Mouse (Mus musculus): ENCODE measurements around the gene Sfxn5. TPM values are rescaled to one million over a fixed set of nuclear protein-coding genes. Genes with fewer than 3 reads are reported as not detected.

Gene Sfxn5
- total RNA-seq, 2 experiments from 2014 or later = 0.92 to 0.93 TPM

DNA sequence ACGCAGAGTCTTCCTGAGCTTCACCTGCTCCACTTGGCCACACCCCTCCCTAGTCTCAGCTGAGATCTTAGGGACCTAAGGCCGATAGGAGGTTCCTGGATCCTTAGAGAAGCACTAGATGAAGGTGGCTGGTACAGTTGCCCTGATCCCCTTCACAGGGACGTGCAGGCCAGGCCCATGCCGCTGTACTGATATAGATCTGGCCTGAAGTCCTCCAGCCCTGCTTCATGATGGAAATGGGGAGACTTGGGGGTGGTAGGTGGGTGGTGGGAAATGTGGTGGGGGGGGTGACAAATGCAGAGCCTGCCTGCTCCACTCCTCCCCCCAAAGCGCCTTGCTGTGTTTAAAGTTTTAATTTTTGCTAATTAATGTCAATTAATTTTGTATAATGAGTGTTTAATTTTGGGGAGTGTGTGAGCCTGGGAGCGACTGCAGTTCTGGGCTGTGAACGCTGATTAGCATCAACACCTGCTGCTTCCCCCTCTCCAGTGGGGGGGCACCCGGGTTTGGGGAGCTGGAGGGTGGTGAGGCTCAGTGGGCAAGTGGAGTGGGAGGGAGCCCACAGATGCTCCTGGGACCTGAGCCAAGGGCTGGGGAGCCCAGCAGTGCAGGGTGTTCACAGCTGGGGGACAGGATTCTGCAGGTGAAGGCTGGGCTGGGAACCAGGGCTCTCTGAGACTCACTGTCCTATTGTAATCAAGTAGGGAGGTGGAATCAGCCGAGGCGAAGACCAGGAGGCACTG is 95.5 kb downstream of the Sfxn5 start:
- no peak for ATAC-seq (replicated peaks; ENCODE audit: poor library complexity, severe bottlenecking)

DNA sequence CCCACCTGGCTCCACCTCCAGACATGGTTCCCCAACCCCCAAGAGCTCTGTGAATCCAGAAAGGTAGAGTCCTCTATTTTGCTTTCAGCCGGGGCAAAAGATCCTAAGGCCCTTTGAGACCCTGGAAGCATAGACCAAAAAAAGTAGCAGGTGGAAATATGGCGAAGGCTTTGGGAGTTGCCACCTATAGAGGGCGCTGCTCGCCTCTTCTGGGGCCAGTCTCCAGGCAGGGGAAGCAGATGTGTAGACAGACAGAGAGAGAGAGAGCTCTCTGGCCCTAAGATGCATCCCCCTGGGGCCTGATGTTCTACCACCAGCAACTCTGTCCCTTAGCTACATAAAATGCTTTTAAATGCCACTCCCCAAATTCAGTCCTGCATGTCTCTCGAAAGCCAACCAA is 96.2 kb downstream of the Sfxn5 start:
- ATAC-seq (replicated peaks; ENCODE audit: poor library complexity, severe bottlenecking) = no peak

DNA sequence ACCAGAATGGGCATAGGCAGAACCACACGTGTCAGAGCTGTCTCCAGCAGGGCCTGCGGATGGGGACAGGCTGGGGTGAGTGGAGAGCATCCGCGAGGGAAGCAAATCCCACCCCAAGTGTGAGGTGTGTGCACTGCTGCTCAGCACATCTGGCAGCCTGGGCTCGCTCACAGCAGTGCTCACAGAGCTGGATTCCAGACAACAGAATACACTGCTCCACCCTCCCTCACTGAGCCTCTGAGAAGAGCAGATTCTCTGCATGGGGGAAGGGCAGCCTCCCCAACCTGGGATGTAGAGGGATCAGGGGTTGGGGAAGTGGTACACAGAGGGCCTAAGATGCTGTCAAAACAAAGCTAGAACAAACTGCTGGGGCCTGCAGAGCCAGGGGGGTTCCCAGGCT is 98.4 kb downstream of the Sfxn5 start:
- no peak for ATAC-seq (replicated peaks; ENCODE audit: poor library complexity, severe bottlenecking)

DNA sequence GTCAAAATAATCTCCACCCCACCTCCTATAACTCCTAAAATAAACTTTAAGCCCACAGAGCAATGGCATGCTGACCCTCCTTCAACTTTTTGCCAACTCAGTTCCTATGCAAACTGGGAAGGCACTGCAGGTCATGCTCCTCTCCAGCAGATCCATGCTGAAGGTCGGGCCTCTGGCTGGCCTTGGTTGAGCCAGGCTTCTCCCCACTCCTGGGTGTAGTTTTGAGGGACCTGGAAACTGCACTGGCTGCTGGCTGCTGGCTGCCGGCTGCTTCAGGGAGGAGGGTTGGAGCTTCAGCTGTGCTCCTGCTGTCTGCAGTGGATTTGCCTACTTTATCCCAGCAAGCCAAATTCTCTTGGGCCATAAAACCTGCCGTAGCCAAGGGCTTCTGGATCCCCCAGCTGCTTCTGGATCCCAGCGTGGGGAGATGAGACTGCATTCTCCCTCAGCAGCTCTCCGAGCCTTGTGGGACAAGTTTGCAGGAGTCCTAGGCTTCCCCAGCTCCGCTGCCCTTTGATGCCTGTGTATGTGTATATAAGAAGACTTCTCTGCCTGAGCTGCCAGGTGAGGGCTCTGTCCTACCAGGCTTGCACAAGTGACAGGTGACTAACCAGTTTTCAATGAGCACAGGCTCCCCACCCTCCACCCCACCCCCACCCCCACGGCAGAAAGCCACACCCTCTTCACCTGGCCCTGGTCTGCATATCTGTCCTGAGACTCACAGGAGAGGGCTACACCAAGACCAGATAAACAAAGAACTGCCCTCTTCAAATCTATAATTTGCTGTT is 100.2 kb downstream of the Sfxn5 start:
- ATAC-seq (replicated peaks; ENCODE audit: poor library complexity, severe bottlenecking) = no peak

DNA sequence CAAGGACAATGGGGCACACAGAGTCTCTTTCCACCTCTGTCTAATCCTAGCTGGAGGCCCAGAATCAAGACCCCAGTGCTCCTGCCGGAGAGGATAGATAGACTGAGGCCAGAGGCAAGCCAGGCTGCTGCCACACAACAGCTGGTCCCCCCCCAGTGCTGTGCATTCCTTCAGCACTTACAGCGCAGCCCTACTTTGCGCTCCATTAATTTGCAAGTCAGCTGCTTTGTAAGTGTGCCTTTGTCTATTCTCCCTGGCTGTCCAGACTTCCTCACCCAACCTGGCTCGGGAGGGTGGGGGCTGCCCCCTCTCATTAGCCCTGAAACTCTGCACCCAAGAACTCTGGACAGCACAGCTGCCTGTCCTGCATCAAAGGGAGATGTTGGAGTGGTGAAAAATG is 101.2 kb downstream of the Sfxn5 start:
- ATAC-seq (replicated peaks; ENCODE audit: poor library complexity, severe bottlenecking) = no peak

DNA sequence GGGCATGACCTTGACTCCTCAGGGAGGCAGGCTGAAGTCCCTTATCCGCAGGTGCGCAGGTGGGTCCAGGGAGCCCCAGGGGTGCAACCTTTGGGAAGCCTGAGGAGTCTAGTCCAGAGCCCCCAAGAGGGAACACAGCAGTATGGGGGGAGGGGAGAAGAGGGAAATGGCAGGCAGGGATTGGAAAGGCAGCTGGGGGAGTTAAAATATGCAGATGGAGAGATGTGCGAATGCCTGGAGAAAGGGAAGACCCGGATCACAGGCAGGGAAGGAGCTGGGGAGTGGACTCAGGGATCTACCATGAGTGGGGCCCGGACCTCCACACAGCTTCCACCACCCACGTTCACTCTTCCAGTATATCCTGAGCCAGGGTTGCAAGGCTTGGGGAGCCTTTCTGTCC is 101.8 kb downstream of the Sfxn5 start:
- ATAC-seq (replicated peaks; ENCODE audit: poor library complexity, severe bottlenecking) = no peak

DNA sequence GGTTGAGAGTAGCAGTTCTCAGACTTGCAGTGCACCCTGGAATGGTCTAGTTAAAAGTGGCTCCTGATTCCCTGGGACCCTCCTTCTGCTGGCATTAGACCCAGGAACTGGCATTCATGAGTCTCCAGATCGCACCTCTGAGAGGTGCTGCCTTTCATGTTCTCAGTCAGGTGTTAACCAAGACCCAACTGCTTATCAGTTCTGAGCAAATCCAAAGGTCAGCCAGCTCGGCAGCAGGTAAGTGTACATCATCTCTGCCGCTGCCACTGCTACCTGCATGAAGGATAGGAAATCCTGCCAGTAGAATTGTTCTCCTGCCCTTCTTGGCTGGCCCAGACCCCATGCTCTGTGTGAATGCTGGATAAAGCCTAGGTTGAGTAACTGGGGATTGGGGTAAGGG is 102.5 kb downstream of the Sfxn5 start:
- no peak for ATAC-seq (replicated peaks; ENCODE audit: poor library complexity, severe bottlenecking)

DNA sequence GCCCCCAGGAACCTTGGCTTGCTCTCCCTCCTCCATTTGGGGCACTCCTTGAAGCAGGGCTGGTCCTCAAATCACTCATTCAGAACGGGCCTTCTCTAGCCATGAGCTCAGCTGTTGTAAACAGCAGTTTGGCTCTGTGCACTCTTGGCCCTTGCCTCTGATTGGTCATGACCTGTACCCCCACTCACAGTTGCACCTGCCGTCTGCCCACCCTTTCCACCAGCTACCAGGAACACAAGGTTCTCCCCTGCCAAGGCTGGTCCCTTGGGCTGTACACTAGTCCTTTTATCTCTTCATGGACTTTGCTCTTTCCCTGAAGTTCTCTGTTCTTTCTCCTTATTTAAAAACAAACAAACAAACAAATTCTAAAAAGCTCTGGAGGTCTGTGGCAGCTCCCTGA is 105.7 kb downstream of the Sfxn5 start:
- no peak for ATAC-seq (replicated peaks; ENCODE audit: poor library complexity, severe bottlenecking)

DNA sequence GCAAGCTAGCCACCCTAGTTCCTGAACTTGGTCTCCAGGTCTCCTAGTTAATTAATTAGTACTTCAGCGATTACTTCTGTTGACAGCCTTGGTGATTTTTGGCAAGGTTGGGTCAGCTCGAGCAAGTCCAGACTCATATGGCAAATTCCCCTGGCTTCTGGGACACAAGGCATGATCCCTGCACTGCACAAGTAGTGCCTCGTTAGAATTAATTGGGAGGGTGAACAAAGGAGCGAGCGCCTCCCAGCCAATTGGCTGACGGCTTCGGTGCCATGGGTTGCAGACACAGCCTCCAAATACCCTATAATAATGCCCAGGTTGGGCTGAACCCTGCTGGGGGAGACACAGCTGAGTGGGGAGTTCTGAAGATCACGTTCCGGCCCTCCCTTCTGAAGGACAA is 106.7 kb downstream of the Sfxn5 start:
- no peak for ATAC-seq (replicated peaks; ENCODE audit: poor library complexity, severe bottlenecking)

DNA sequence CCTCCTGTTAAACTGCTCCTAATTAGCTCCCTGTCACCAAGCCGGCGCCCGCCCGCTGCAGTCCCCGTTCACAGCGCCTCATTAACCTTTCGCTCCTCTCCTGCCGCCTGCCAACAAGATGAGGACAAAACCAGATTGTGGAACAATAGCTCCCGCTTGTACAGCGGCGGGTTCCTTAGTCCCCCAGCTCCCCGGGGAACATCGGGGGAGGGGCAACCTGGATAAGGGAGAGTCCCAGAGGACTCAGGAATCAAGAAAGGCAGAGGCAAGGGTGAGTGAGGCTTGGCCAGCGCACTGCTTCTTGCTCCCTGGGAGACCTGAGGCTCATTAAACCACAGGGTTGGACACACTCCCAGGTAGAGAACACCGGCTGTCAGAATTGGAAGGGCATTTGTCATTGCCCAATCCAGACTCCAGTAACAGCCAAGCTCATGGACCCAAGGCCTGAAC is 108.8 kb downstream of the Sfxn5 start:
- no peak for ATAC-seq (replicated peaks; ENCODE audit: poor library complexity, severe bottlenecking)

DNA sequence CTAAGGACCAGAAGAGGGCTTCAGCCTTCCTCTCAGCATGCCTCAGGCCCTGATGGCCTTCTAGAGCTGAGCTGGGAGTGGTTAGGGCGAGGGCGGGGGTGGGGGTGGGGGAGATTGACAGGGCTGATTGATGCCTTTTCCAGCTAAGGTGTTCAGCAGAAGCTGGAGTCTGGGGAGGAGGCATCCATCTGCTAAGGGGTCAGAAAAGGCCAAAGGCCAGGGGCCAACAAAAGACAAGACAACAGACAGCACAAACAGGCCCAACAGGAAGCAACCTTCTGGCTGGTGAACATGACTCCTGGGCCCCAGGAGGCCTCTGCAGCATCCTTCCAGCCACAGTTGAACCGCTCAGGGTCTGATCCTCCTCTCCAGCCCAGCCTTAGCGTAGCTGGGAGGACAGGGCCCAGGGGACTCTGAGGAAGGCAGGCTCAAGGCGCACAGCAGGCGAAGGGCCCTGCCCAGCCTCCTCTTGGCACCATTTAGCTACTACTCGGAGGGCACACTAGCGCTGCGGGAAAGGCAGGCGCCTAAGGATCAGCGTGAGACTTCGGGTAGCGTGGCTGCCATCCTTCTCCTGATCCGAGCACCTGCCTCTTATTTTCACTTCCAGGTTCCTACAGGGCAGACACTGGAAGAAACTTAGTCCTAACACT is 109.6 kb downstream of the Sfxn5 start:
- no peak for ATAC-seq (replicated peaks; ENCODE audit: poor library complexity, severe bottlenecking)

DNA sequence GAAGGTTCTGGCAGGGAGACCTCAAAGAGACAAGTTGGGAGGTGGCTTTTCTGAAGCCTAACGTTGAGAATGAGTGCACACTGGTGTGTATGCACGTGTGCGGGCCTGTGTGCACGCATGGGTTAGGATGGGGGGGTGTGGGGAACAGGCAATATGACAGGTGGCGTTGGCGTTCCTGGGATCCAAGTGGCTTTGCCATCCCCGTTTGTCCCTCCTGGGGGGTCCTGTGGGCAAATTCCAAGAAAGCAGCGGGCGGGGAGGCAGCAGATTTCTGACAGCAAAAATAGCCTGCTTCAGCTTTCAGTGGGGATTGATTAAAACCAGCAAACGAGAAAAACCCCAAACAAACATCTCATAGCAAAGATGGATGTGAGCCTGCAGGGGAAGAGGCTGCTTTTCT is 110.7 kb downstream of the Sfxn5 start:
- no peak for ATAC-seq (replicated peaks; ENCODE audit: poor library complexity, severe bottlenecking)

DNA sequence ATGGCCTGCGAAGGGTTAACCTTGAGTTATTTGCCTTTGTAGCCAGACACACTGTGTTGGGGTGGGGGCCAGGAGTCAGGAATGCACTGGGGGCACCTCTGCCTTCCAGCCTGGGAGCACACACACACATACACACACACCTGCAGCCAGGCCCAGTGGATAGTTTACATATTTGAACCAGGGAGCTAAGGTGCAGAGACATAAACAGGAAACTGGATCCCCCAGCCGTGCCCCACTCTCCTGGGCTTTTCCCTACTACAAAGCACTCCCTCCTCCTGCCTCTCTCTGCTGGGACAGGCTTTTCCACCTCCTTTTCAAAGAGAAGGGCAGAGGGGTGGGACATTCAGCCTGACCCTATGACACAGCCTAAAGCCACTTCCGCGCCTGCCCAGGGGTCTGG is 112.3 kb downstream of the Sfxn5 start:
- ATAC-seq (replicated peaks; ENCODE audit: poor library complexity, severe bottlenecking) = no peak

DNA sequence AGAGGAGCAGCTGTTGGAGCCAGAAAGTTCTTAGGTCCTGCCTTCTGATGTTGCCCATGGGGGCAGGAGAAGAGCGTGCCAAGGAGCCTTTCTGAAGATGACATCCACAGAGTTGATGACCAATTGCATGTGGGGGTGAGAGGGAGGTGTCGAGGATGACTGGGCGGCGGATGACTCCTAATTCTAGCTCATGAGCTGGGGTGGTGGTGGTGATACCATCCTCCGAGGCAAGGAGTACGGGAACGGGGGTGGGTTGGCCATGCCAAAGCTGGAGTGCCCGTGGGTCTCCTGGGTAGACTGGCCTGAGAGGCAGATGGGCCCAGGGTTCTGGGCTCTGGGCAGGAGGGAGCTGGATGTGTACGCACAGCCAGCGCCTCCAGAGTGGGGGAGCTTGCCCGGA is 113.5 kb downstream of the Sfxn5 start:
- no peak for ATAC-seq (replicated peaks; ENCODE audit: poor library complexity, severe bottlenecking)

DNA sequence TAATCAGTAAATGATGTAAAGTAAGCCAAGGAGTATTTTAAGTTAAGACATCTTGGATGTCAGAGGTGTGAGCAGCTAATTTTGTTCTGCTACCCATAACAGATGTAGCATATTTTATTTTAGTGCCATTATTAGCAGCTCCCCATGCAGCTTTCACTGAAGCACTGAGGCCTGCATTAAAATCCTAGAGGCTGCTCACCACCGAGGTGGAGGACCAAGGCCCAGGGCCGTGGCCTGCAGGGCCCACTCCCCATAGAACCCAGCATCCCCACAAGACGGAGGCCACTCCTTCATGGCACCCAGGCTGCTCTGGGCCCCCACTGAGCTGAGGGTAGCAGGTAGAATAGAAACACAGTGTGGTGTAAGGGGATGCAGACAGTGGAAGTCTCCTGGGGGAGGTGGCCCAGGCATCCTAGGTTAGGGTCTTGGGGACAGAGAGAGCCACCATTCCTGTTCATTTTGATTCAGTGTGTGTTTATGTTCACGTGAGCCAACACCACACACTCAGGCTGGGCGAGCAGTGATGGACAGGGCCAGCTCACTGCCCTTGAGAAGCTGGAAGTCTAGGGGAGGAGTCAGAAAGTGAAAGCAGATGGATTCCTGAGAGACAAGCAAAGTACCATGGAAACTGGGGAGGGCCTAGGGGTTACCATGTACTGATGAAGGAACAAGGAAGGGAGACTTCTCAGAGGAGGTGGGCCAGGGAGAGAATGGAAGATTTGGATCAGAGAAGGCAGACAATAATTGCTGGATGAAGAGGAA is 114.4 kb downstream of the Sfxn5 start:
- ATAC-seq (replicated peaks; ENCODE audit: poor library complexity, severe bottlenecking) = no peak

DNA sequence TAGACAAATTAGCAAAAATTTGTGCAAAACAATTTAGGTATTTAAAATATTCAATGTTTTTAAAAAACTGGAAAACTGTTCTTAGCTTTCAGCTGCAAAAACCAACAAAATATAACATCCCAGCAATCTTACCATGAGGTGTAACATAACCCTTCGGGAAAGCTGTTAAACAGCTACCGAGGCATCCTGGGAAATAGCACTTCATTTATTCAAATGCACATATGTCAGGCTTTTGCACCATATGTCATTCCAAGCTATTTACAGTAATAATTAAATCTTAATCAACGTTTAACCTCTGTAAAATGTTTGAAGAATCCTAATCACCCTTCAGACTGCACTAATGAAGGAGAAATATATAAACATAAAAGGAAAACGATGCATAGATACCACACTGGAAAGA is 115.0 kb downstream of the Sfxn5 start:
- no peak for ATAC-seq (replicated peaks; ENCODE audit: poor library complexity, severe bottlenecking)

DNA sequence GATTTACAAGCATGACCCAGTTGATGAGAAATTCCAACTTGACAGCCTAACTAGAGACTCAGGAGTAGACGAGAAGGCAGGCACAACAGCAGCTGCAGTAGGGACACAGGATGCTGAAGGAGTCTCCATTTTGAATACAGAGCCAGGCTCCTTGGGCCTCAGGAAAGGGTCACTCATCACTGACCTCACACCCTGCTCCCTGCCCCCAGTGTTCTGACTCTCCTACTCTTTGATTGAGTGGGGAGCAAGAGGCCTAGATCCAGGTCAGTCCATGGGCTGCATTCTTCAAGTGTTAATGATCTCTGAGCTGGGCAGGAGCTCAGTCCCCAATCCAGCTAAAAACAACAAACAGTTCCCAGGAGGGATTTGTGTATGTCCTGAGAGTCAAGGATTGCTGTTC is 122.5 kb downstream of the Sfxn5 start:
- ATAC-seq (replicated peaks; ENCODE audit: poor library complexity, severe bottlenecking) = no peak

DNA sequence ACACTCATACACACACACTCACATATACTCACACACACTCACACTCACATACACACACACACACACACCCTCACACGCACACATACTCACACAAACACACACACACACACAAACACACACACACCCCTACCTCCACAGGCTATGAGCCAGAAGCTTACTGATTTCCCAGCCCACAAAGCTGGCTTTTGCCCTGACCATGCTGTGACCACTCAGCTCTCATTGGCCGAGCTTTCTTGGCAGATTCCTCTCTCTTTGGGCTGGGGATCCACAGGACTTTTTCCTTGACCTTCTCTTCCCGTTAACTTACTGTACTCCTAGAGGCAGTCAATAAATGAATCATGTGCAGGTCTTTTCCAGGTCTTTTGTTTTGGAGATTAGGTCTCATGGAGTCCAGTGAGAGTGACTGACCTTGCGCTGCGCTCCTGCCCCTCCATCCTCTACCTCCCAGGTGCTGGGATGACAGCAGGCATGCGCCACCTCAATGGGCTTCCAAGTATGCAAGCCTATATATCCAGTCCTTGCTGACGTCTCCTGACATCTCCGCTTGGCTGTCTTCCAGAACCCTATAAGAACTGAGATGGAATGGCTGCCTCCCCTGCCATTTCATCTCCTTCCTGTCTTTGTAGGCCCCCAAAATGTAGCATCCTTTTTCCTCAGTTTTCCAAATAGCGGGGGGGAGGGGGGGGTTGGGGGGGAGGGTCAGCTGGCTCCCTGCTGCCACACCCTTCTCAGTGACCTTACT is 123.8 kb downstream of the Sfxn5 start:
- no peak for ATAC-seq (replicated peaks; ENCODE audit: poor library complexity, severe bottlenecking)

DNA sequence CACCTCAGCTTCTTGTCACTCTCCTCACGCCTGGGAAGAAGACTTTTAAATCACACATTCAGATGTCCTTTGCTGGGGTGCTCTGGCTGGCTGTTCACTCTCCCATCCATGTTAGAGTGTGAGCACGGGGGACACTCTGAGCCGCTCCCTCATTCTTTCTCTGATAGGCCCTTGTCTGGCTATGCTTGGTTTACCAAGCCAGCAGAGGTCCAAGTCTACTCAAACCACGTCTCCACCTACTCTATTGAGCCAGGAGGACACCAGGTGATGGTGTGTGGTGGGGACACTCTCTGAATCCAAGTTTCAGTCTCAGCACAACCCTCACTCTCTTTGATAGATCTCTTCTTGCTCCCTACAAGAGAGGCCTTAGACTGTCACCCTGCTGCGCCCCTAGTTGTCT is 125.9 kb downstream of the Sfxn5 start:
- ATAC-seq (replicated peaks; ENCODE audit: poor library complexity, severe bottlenecking) = no peak

DNA sequence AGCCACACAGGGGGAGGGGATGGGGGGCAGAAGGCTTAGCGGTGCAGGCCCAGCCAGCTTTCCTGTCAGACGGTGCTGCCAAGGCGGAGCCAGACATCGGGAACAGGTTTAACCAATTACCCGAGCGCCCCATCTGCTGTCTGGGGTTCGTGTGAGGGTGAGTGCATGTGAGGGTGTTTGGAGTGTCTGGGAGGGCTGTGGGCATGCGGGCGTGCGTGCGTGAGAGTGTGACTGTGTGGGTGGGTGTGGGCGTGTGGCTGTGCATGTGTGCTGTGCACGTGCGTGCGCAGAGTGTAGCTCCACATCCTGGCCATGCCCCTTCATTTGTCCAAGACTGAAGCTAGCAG is 126.3 kb downstream of the Sfxn5 start:
- no peak for ATAC-seq (replicated peaks; ENCODE audit: poor library complexity, severe bottlenecking)
